Mouse (Mus musculus) erythroblast, embryonic 14.5 days (primary cell): Measurements from ENCODE around the gene Herpud1. TPM values are rescaled to one million over a fixed set of nuclear protein-coding genes. Genes with fewer than 3 reads are reported as not detected.

Source experiments
- H3K27me3 ChIP-seq: 2 replicates; pipeline ENCODE4 v1.6.1; 2012; ENCODE audit warnings: inconsistent platforms; ENCODE audit not compliant: control insufficient read depth
- H3K36me3 ChIP-seq: 2 replicates; pipeline ENCODE4 v1.6.1; 2012; ENCODE audit warnings: mild to moderate bottlenecking, inconsistent platforms; ENCODE audit not compliant: control insufficient read depth
- H3K4me1 ChIP-seq: 2 replicates; pipeline ENCODE4 v1.6.1; 2012; ENCODE audit warnings: inconsistent platforms; ENCODE audit not compliant: control insufficient read depth
- H3K4me3 ChIP-seq: replicated peaks from 2 replicates; pipeline ENCODE3; 2012; ENCODE audit warnings: moderate library complexity, mild to moderate bottlenecking, inconsistent platforms
- H3K9me3 ChIP-seq: 2 replicates; pipeline ENCODE4 v1.6.1; 2012; ENCODE audit warnings: low read length, inconsistent platforms, mixed read lengths; ENCODE audit not compliant: control insufficient read depth
- GATA1 ChIP-seq: IDR thresholded peaks from 2 replicates; pipeline ENCODE4 v1.6.1; 2012; ENCODE audit warnings: low read length, inconsistent platforms, mixed read lengths
- TAL1 ChIP-seq: IDR thresholded peaks from 3 replicates; pipeline ENCODE4 v1.6.1; 2012; ENCODE audit warnings: low read length, inconsistent platforms, mixed read lengths
- polyA plus RNA-seq: library from polyadenylated mRNA; stranded (reverse); fragments of >175 nt; gene quantifications from 2 replicates; pipeline ENCODE4 v1.2.3, GENCODE M21; 2012

Herpud1 gene
- polyA plus RNA-seq, 1 experiment: 21.2 TPM

GRCm38 (mm10) chr8:94354069-94354531 is 32.1 kb upstream of the Herpud1 start:
- TF ChIP-seq GATA1 (no peak), TAL1 (no peak)
- Histone ChIP-seq H3K27me3 (no peaks in the 10 kb centered on the region), H3K4me3 (no peak overlapping the region), H3K4me1 (no peaks in the 10 kb centered on the region), H3K36me3 (no peaks in the 10 kb centered on the region), H3K9me3 (no peaks in the 10 kb centered on the region)

- H3K4me3 ChIP-seq: no peak overlapping the region
- H3K9me3 ChIP-seq: no peaks in the 10 kb centered on the region
- H3K36me3 ChIP-seq: no peaks in the 10 kb centered on the region
- TF ChIP-seq TAL1: no peak
- no peak for TF ChIP-seq GATA1
- H3K27me3 ChIP-seq: no peaks in the 10 kb centered on the region
- no peaks in the 10 kb centered on the region for H3K4me1 ChIP-seq
Measured at GRCm38 (mm10) chr8:94354571-94354970, 31.7 kb upstream of the Herpud1 start.

GRCm38 (mm10) chr8:94357220-94357619 is 29.0 kb upstream of the Herpud1 start:
- no peaks in the 10 kb centered on the region for H3K9me3 ChIP-seq
- TF ChIP-seq GATA1 (no peak), TAL1 (no peak)
- H3K36me3 ChIP-seq: no peaks in the 10 kb centered on the region
- H3K4me1 ChIP-seq: no peaks in the 10 kb centered on the region
- H3K27me3 ChIP-seq: no peaks in the 10 kb centered on the region
- no peak overlapping the region for H3K4me3 ChIP-seq

GRCm38 (mm10) chr8:94358541-94358940 is 27.7 kb upstream of the Herpud1 start:
- peaks cover 6% of the 10 kb centered on the region for H3K4me1 ChIP-seq

GRCm38 (mm10) chr8:94361774-94362431 is 24.3 kb upstream of the Herpud1 start:
- no peaks in the 10 kb centered on the region; the same call in 1 of the 2 replicates for H3K27me3 ChIP-seq
- no peak for TF ChIP-seq GATA1
- TF ChIP-seq TAL1: no peak
- no peaks in the 10 kb centered on the region for H3K9me3 ChIP-seq
- no peak overlapping the region for H3K4me3 ChIP-seq
- H3K36me3 ChIP-seq: no peaks in the 10 kb centered on the region
- H3K4me1 ChIP-seq: peaks cover 6% of the 10 kb centered on the region

More at GRCm38 (mm10) chr8:94358541-94358940, 27.7 kb upstream of the Herpud1 start:
- TF ChIP-seq GATA1: no peak
- no peak for TF ChIP-seq TAL1
- no peaks in the 10 kb centered on the region for H3K9me3 ChIP-seq
- H3K36me3 ChIP-seq: no peaks in the 10 kb centered on the region
- no peaks in the 10 kb centered on the region for H3K27me3 ChIP-seq
- no peak overlapping the region for H3K4me3 ChIP-seq

GRCm38 (mm10) chr8:94362607-94363239 is 23.5 kb upstream of the Herpud1 start:
- no peaks in the 10 kb centered on the region for H3K36me3 ChIP-seq
- no peaks in the 10 kb centered on the region for H3K9me3 ChIP-seq
- no peaks in the 10 kb centered on the region; the same call in 1 of the 2 replicates for H3K27me3 ChIP-seq
- TF ChIP-seq TAL1: no peak
- no peak for TF ChIP-seq GATA1
- no peak overlapping the region for H3K4me3 ChIP-seq
- H3K4me1 ChIP-seq: peaks cover 6% of the 10 kb centered on the region

GRCm38 (mm10) chr8:94363288-94363688 is 22.9 kb upstream of the Herpud1 start:
- no peak overlapping the region for H3K4me3 ChIP-seq
- no peaks in the 10 kb centered on the region for H3K36me3 ChIP-seq
- no peaks in the 10 kb centered on the region for H3K9me3 ChIP-seq
- H3K27me3 ChIP-seq: no peaks in the 10 kb centered on the region; the same call in 1 of the 2 replicates
- no peak for TF ChIP-seq TAL1
- TF ChIP-seq GATA1: no peak
- H3K4me1 ChIP-seq: peaks cover 6% of the 10 kb centered on the region

GRCm38 (mm10) chr8:94363906-94364305 is 22.3 kb upstream of the Herpud1 start:
- Histone ChIP-seq H3K36me3 (no peaks in the 10 kb centered on the region), H3K4me3 (no peak overlapping the region), H3K4me1 (peaks cover 6% of the 10 kb centered on the region), H3K9me3 (no peaks in the 10 kb centered on the region), H3K27me3 (no peaks in the 10 kb centered on the region; the same call in 1 of the 2 replicates)
- TF ChIP-seq TAL1 (no peak), GATA1 (no peak)

- peaks cover 1% of the 10 kb centered on the region; the same call in 1 of the 2 replicates for H3K27me3 ChIP-seq
- H3K9me3 ChIP-seq: no peaks in the 10 kb centered on the region
- peaks cover 6% of the 10 kb centered on the region for H3K4me1 ChIP-seq
- H3K36me3 ChIP-seq: no peaks in the 10 kb centered on the region
- no peak for TF ChIP-seq TAL1
- TF ChIP-seq GATA1: no peak
- H3K4me3 ChIP-seq: no peak overlapping the region
Measured at GRCm38 (mm10) chr8:94364686-94365312, 21.4 kb upstream of the Herpud1 start.
